Mouse (Mus musculus) activated CD4-positive, CD25-positive, alpha-beta regulatory T cell, adult 4 months (primary cell): ENCODE measurements at regions not wholly inside any gene's neighbourhood (a gene's known extent, or its start where the extent isn't known, plus 50 kb on each side); places are given as distances from the start of the nearest gene placed in this dataset.

Source experiments
- ATAC-seq: one replicate; pipeline ENCODE4 v1.8.0; 2017

DNA sequence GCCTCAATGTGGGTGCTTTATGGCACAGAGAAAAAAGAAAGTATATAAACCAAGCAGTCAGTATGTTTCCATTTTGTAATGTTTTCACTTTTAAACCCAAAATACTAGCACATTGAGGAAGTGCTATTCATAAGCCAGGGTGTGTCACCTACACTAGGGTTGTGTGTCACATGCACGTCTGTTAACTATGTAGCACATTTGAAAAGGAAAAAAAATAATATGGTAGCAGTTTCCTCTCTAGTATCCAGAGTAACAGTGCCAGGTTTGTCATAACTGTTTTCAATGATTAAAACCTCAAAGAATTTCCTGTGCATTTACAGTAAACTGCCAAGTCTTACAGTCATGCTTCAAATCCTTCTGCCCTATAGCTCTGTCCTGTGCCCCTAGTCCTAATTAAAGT lies 424.8 kb downstream of the Tmem161b start:
- no peak for ATAC-seq

DNA sequence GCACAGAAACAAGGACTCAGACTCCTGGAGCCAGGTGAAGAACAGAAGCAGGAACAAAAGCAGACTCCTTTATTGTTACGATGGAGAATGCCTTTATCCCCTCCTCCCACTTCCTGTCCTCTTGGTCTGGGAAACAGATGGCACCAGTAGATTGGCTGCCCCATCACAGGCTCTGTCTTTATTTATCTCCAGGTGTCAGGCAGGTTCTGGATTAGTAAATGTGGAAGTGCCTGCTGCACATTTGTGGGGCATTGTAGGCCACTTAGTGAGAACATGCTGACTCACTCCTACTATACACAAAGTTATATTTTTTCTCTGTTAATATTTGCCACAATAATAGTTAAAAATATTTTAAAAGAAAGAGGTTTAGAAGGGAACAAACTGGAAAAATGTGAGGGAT lies 426.0 kb downstream of the Tmem161b start:
- no peak for ATAC-seq

DNA sequence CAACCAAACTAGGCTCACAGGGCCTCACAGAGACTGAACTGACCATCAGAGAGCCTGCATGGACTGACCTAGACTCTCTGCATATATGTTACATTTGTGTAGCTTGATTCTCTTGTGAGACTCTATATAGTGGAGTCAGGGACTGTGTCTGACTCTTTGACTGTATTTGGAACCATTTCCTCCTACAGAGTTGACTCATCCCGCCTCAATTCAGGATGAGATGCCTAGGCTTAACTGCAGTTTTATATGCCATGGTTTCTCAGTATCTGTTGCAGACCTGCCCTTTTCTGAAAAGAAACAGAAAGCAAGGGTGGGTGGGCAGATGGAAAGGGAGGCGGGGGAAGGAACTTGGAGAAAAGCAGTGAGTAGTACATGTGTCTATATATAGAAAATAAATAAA lies 441.9 kb downstream of the Tmem161b start:
- no peak for ATAC-seq

DNA sequence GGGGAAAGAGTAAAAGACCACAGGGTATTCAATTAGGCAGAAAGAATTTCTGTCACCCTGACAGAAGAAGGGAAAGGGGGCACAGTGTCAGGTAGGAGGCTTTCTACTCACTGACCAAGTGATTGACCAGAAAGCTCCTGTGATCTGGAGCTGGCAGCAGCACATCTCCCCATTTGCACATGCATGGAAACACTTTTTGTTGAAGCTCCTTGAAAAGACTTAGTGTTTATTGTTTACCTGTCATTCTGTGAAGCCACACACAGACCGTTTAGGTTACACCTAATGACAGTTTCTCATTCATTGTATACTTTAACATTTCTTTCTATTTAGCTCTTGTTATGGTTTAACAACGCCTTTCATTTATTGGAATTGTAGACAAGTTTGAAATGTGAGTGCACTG lies 458.9 kb downstream of the Tmem161b start:
- ATAC-seq, result no peak

DNA sequence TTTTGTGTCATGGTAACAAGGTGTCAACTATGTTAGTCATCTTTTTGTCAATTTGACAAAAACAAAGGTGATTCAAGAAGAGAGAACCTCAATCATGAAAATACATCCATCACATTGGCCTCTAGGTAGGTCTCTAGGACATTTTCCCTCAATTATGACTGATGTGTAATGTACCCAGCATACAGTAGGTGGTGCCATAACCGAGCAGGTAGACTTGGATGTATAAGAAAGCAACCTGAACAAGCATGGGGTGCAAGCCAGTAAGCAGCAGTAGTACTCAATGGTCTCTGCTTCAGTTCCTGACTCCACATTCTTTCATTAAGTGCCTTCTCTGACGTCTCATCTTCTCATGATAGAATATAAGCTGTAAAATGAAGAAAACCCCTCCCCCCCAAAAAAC lies 463.8 kb downstream of the Tmem161b start:
- ATAC-seq, result no peak

DNA sequence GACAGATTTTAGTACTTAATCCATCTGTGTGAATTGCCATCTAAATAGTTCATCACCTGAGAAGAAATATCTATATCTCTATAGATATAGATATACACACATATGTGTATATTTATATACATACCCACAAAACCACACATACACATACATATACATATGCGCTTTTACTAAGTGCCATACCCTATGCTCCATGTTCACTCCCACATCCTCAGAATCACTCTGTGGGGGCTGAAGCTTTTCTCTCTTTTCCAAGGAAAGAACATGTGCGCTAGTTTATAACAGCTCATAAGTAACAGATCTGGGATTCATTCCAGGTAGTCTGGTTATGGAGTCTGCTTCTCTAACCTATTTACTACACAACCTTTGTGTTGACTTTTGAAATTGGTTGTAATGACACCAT lies 471.4 kb downstream of the Tmem161b start:
- ATAC-seq, result no peak

DNA sequence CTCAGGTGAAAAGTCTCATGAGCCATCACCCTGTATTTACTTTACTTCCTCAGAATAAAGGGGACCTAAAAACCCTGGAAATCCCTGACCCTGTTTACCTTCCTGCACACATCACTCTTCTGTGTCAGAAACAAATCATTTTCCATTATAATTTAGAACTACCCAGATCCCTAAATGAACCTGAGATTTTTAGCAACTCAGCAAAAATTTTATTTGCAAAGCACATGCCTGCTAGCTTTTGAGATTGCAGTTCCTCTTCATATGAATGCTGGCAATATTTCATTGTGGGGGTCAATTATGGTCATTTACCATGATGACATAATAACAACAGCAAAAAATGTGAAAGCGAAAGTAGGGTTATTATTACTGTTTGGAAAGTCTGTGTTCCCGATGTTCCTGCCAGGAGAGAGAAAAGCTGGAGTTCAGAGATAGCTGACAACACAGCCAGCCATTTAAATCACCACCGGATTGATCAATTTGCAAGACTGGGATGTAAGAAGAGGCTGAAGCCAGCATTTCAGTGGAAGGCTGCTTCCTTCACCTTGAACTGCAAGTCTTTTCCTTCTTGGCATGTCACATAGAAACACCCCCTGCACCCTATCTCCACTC lies 476.5 kb downstream of the Tmem161b start:
- no peak for ATAC-seq

DNA sequence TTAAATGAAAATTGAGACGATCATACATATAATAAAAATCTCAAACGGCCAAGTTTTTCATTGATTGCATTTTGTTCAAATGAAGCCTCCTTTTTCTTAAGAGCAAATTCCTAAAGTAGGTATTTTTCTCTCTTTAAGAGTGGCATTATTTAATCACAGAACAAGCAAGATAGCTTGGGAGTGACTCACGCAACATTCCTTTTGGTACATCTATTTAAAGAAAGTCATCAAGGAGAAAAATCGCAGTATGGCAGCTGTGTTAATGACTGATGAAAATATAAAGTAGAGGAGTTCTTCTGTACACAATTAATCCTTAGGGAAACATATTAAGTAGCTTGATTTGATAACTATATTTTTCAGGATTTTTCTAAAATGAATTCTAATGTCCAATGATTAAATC lies 448.0 kb upstream of the Ccnh start:
- ATAC-seq, result no peak

DNA sequence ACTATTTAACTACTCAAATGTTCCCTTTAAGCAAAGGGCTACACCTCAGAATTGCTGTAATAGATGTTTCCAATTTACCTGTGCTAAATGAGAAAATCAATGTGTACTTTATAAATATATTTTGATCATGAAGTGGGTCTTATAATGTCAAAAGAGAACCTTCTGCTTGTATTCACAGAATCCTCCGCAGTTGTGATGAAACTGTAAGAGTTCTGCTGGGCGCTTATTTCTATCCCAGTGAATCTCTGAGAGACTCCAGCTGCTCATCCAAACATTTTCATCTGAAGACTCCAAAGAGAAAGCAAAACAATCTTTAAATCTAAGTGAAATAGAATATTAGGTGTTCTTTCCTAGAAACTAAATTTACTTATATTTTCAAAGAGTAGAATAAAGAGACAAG lies 440.9 kb upstream of the Ccnh start:
- no peak for ATAC-seq

DNA sequence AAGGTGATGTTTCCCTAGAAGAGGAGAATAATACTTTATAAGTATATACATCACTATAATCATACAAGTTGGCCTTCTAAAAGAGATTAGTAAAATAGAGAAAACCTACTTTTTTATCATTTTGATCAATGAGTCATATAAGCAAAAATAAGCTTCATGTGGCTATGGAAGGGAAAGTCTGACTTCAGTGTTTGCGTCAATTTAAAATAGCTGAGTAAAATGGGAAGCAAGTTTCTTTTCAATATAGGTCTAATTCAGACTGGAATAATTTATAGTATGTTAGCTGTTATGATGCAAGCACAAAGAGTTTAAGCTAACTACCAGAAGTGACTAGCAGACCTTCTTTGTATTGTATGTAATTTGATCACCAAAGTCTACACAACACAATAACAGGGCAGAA lies 440.0 kb upstream of the Ccnh start:
- no peak for ATAC-seq

DNA sequence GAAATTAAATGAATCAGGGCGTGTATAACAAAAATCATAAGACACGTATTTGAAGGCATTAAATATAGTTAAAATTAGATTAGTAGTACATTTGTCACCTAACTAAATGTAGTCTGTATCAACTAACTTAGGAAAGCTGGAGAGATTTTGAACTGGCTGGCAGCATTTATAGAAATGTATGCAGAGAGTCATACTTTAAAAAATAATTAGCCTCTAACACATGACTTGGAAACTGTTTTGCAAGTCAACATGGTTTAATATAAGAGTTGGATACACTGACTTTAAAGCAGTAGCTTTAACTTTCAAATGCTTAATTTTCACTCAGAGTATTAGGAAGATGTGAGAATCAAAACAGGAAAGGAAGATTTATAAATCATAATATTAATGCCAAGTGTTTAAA lies 439.1 kb upstream of the Ccnh start:
- ATAC-seq, result no peak

DNA sequence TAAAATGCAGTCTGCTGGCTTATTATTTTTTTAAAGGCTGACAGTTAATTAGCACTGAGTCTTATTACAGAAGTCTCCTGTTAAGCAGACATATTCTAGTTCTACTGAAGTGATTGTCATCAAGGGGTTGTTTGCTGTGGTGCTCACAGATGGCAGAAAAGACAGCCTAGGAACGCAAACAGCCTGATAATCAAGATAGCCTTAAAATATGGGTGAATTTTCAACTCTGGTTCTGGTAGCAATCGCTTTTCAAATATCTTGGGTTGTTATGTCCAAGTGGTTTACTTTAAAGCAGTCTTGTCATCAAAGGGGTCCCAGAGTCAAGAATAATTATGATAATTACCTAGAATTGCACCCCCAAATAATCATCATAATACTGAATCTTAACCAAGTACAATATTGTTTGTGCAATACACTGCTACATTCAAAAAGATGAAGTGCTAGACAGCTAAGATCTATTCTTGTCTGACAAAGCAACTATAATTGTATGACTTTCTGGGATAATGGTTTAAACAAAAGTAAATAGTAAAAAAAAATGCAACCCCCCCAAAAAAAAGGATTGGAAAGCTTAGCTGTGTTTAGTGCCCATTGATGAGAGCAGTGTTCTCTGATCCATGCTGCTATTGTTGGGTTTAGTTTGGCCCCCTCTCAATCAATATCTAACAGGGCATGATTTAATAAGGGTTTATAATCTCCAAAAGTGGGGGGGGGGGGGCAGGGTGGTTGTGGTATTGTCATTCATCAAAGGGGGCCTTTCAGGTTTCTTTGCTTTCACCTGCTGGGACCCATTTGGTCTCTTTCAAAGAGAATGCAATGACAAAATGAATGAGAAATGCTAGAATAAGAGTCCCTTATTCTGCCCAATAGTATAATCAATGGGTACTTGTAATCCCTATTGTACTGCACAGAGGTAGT lies 437.4 kb upstream of the Ccnh start:
- ATAC-seq, result no peak

DNA sequence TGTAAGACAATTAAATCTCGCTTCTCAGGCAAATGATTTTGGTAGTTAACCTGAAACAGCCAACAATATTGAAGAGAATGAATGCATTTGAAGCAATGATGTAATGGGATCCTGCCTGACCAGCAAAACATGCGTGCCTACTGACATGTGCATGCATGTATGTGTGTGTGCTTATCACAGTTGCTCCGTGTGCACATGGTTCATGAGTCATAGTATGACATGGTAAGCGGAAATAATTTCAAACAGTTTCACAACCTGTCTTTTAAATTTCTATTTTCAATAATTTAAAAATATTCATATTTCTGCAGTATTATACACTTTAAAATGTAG lies 436.8 kb upstream of the Ccnh start:
- ATAC-seq, result no peak

DNA sequence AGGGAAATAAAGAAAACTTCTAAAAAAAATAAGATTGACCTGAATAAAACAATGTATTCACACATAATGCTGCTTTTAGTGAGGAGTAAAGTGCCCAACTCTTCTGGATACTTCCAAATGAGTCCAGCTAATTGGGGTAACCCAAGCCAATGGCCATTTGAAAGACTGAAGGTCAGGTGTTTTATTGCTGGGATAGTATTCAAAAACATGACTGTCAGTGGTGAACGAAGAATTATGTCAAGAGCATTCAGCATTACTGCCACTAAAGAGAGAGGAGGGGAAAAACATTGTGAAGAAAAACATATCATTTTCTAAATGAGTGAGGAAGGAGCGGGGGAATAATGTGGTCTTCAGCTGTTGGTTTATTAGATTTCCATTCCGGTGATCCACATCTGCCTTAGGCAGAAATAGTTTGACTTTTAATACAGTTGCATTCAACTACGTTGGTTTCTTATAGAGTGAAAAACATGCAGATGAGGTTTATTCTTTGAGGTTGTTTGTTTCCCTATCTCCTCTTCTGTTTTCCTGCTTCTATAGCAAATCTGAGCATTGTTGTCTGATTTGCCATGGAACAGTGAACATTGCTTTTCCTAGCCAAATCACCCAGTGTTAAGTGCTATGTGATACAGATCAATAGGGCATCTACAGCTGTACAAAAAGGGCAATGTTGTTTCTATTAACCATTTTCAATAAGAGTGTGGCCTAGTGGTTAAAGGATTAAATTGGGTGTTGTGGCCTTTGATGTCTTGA lies 435.3 kb upstream of the Ccnh start:
- ATAC-seq, result no peak

DNA sequence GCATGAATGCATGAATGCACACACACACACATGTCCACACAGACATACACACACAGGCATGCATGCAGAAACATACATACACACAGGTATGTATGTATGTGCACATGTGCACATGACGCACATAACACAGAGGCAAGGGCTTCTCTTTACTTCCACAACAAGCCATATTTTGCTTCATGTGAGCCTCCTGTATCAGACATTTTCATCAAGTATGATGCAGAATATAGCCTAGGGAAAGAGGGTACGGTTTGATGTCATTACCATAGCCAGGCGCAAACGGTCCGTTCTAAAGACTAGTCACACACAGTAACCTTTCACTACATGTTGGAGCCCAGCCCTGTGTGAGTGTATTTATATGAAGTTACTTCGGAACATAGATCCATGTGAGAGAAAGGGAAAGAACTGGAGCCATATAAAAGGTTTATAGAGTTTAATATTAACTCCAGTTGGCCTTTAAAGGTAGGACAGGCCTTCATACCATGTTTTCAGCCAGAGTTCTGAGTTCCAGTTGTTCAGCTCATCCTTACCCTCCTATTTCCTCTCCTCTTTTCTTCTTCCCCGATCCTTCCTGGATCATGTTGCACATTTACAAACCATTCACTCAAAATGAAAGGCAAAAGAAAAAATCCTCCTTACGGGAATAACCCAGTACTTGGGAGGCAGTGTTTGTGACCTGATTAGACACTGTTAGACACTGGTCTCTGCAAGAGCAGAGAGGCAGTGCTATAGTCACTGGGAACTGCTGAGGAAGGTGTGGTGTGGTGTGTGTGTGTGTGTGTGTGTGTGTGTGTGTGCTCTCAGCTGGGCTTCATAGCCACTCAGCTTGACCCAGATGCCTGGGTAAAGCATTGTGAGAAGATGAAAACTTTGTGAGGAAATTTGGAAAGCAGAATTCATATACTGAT lies 434.1 kb upstream of the Ccnh start:
- no peak for ATAC-seq

DNA sequence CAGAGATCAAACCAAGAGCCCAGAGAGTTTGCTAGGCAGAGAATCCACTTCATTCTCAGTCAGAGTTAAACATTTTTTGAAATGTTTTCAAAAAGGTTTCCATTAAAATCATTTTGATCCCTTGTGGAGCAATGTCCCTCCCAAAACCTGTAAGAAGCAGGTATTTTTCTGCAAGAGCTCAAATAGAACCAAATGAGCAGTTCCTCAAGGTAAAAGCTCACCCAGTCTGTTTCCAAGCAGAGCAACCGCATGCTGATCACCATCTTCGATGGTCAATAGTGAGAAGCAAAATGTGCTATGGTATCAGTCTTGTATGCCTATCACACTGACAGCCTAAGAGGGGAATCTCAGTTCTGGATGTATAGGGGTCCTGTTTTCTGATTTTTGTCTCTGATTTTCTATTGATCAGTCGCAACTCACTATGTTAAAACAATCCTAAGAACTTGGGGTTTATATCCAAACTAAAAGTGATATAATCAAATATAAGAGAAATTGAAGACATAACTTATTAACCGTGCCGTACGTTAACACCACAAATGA lies 432.3 kb upstream of the Ccnh start:
- ATAC-seq, result no peak

DNA sequence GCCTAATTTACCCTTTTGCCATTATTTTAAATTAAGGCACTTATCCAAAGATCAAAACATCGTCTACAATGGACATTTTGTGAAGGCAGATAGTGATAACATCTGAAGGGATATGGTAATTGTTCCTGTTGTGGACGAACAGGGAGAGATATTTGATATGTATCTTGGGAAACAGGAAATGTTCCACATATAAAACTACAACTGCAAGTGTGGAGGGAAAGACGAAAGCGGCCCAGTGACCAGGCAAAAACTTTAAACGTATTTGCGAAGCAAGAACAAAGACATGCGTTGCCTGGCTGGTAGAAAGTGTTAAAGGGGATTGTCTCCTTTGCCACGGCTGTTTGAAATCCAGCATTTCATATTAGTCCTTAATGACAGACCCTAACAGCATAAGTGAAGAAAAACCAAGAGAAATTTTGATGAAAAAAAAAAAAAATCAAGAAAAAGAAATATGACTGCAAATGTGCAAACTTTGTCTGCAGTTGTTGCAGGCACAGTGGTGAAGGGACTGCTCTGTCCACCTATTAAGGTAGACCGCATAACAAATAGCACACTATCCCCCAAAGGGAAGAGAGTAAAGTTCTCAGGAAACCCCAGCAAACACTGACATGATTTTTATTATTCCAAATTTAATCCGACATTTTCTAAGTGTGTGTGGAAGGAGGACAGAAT lies 431.2 kb upstream of the Ccnh start:
- ATAC-seq, result no peak

DNA sequence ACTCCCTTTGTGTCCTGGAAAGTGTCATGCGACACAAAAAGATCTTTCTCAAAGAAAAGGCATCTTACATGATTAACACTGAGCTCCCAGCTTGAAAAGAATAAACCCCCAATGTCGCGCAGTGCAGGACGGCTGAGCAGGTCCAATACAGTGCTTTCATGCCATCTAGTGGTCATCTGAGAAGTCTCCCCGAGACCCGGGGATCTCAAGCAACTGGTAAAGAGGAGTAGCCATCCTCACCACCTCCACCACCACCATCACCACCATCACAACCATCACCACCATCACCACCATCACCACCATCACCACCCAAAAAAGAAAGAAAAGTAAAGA lies 430.7 kb upstream of the Ccnh start:
- peak; percentile 49 for ATAC-seq

DNA sequence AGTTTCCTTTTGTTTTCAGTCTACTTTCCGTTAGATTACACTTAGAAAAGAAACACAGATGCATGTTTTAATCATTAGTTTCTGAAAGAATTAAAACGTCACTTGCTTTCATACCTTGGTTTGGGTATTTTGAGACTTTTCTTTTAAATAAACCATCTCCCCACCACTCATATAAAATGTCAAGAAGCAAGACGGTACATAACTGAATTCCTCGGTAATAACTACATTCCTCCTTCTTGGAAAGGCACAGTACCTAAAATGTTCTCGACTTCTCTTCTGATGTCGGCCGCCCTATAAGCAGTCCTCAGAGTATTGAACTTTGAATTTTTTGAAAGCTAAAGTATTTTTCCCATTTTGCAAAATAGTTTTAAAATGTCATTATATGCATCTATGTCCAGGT lies 430.1 kb upstream of the Ccnh start:
- no peak for ATAC-seq

DNA sequence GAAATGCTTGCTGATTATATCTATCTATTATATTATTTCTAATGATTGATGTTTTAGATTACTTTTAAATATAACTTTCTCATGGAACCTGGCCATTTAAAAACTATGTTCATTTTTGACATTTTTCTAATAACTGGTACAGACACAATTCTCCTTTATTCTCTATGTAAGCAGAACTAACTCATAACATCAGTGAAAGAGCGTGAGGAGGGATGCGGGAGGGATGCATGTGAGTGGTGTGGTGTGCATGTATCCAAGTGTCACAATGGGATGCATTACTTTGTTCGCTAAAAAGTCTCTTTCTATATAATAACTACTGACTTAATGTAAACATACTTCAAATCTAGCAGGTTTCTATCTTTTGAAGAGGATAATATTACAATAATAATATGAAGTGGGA lies 428.7 kb upstream of the Ccnh start:
- no peak for ATAC-seq

DNA sequence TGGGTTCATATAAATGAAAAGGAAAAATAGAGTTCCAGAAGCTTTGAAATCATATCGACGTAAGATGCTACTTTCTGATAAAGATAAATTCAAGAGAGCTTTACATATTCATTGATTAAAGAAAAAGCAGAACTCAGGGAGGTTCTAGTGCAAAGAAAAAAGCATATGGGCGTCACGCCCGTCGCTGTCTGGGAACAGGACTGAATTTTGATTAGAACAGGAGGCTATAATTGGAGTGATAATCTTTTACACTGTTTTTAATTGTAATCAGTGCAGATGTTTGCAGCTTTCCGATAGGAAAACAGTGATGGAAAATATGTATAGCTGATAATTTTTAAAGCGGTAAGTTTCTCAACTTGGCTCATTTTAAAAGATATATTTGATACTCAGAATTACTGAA lies 428.2 kb upstream of the Ccnh start:
- ATAC-seq, result no peak

DNA sequence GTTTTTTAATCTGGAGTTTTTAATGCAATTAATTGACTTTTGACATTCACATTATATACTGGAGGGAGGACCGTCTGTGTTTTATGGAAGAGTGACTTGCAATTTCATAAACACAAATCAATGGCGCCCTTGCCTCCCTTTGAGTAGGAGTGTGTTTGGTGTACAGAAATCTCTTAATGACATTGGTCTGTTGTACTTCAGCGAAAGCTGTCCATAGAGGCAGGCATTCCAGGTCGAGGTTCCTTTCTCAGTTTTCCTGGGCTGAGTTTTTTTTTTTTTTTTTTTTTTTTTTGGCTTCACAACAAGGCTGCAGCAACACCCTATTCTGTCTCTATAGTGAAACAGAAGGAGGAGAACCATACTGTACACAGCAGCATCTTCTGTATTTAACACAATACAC lies 427.4 kb upstream of the Ccnh start:
- no peak for ATAC-seq
